Mouse (Mus musculus) embryonic facial prominence, embryonic 11.5 days (tissue): Measurements from ENCODE around the gene Cyb5r3. TPM values are rescaled to one million over a fixed set of nuclear protein-coding genes. Genes with fewer than 3 reads are reported as not detected.

Experiments used
- ATAC-seq: fragments of 200-750 bp; cut with Nextera tagmentation; replicated peaks from 2 replicates; pipeline ENCODE4 v1.8.0; 2017; ENCODE audit warnings: low read depth; ENCODE audit not compliant: insufficient number of reproducible peaks, low FRiP score, low TSS enrichment
- DNase-seq: peaks from one replicate; pipeline ENCODE4 v3.0.0-alpha.2; 2015; ENCODE audit warnings: low spot score
- H3K27ac ChIP-seq: fragments of 300-500 bp; sonication (generic); replicated peaks from 2 replicates; pipeline ENCODE4 v1.5.1; 2014; ENCODE audit warnings: mild to moderate bottlenecking, low read depth, low read length, control low read depth
- H3K27me3 ChIP-seq: fragments of 300-500 bp; sonication (generic); 2 replicates; pipeline ENCODE4 v1.6.1; 2014; ENCODE audit warnings: mild to moderate bottlenecking, low read length, moderate library complexity, mixed read lengths; ENCODE audit not compliant: control insufficient read depth, insufficient read depth
- H3K36me3 ChIP-seq: fragments of 300-500 bp; sonication (generic); replicated peaks from 2 replicates; pipeline ENCODE4 v1.6.1; 2014; ENCODE audit warnings: low read depth, mild to moderate bottlenecking, low read length, moderate library complexity, mixed read lengths; ENCODE audit not compliant: control insufficient read depth, insufficient read depth
- H3K4me1 ChIP-seq: fragments of 300-500 bp; sonication (generic); 2 replicates; pipeline ENCODE4 v1.6.1; 2014; ENCODE audit warnings: low read length, mixed read lengths; ENCODE audit not compliant: control insufficient read depth, insufficient read depth
- H3K4me2 ChIP-seq: fragments of 300-500 bp; sonication (generic); 2 replicates; pipeline ENCODE4 v1.6.1; 2014; ENCODE audit warnings: low read depth, mild to moderate bottlenecking, control low read depth, low read length, moderate library complexity
- H3K4me3 ChIP-seq: fragments of 300-500 bp; sonication (generic); 2 replicates; pipeline ENCODE4 v1.5.1; 2014; ENCODE audit warnings: low read depth, low read length, control low read depth
- H3K9ac ChIP-seq: fragments of 300-500 bp; sonication (generic); replicated peaks from 2 replicates; pipeline ENCODE4 v1.6.1; 2014; ENCODE audit warnings: mild to moderate bottlenecking, control low read depth, low read length
- H3K9me3 ChIP-seq: fragments of 300-500 bp; sonication (generic); replicated peaks from 2 replicates; pipeline ENCODE4 v1.6.1; 2016; ENCODE audit warnings: mild to moderate bottlenecking, low read length, inconsistent platforms, mixed read lengths; ENCODE audit not compliant: control insufficient read depth
- WGBS: fragments of 180-500 bp; shearing (Covaris S2); extraction: QIAGEN DNeasy Blood & Tissue Kit; methylation state at CpG from one replicate; pipeline ENCODE4 v1.1.7; 2014; 5-methylcytosine and 5-hydroxymethylcytosine counted together
- polyA plus RNA-seq: library from polyadenylated mRNA; unstranded; fragments of >200 nt; fragmentation: Nextera tagmentation; extraction: Ambion mirVana; gene quantifications from 2 replicates; pipeline ENCODE4 v1.2.1, GENCODE M21; 2014

The Cyb5r3 gene
- polyA plus RNA-seq, 1 experiment from 2014 or later: 106 TPM

DNA sequence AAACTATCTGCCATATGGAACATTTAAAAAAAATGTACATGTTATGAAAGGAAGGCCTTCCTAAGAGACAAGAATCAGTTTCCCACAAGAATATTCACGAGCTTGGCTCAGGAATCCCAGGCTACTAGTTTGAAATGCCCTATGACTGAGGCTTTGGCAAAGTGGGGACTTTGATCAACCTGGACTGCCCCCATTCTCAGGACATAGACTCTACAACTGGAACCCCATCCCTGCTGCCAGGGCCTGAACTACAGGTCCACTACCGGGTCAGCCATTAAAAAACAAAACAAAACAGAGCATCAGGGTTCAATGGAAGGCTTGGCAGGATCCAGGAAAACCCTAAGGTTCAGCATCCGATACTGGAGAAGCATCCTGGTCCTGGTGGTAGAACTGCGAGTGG is 21.7 kb downstream of the Cyb5r3 start:
- H3K4me3 ChIP-seq: no peak overlapping the region
- H3K27ac ChIP-seq: no peak overlapping the region
- 88% methylated on average over 4 of the region's 4 CpGs for WGBS

DNA sequence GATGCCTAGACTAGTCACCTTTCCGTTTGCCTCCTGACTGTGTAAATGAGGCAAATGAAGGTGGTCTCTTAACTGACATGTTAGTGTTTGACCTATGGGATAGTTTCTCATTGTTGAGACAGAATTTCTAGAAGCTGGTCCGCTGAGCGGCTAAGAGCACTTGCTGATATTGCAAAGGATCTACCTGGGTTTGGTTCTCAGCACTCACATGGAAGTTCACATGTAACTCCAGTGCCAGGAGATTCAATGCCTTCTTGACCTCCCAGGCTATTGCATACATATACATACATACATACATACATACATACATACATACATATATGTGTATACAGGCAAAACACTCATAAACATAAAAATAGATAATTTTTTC is 22.3 kb downstream of the Cyb5r3 start:
- H3K4me3 ChIP-seq: 0 out of 2 replicates have a peak overlapping the region, but pooled peaks have one; percentile 7
- H3K9me3 ChIP-seq: no peaks in the 10 kb centered on the region
- ATAC-seq (no peak), DNase-seq (no peak)
- H3K9ac ChIP-seq: no peak overlapping the region
- H3K4me2 ChIP-seq: peak overlapping the region; percentile 26; the same call in 1 of the 2 replicates
- WGBS: 22% methylated on average over 3 of the region's 3 CpGs
- no peaks in the 10 kb centered on the region; the same call in 1 of the 2 replicates for H3K36me3 ChIP-seq
- peak overlapping the region; percentile 61 for H3K27ac ChIP-seq
- no peaks in the 10 kb centered on the region for H3K27me3 ChIP-seq
- H3K4me1 ChIP-seq: no peaks in the 10 kb centered on the region; the same call in 1 of the 2 replicates

More for the DNA sequence above, 21.7 kb downstream of the Cyb5r3 start:
- ATAC-seq (no peak), DNase-seq (no peak)
- Histone ChIP-seq H3K4me1 (no peaks in the 10 kb centered on the region), H3K9me3 (no peaks in the 10 kb centered on the region), H3K36me3 (no peaks in the 10 kb centered on the region; the same call in 1 of the 2 replicates), H3K4me2 (no peak overlapping the region), H3K27me3 (no peaks in the 10 kb centered on the region), H3K9ac (no peak overlapping the region)

DNA sequence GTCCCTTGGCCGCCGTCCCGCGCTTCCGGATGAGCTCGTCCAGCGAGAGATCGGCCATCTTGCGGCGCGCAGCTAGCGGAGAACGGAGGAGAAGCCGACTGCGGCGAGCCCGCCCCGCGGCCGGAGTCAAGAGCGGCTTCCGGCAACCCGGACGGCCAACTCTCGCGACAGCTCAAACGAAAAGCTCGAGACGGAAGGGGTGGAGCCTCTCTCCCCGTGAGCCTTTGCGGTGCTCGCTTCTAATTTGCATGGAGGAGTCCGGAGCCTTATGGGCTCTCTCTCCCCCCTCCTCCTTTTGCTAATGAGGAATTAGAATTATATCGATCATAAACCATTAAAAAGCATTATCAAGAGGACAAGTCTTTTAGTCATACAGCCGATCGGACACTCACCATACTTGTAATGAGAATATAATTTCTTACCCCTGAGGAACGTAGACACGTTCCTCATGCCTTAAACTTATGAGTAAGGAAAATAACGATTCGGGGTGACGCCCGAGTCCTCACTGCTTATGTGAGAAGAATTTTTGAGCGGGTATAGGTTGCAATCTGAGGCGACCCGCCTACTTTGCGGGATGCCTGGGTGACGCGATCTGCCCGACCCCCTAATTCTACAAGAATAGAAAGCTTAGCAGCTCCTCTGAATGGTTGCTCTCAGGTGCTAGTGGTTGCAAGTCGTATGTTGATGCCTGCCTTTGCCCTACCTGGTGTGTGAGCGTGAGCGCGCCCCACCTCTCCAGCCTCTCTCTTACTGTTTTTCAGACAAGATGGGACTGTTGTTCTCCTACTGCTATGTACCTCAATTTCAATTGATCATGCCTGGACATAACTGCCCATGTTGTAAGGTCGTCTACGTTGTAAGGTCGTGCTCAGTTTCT is 23.0 kb downstream of the Cyb5r3 start, which contains the start of gene Poldip3:
Gene Poldip3, minus strand, starts transcription at position 189 of the 877 bp plus-strand sequence.
- no peaks in the 10 kb centered on the region; the same call in 1 of the 2 replicates for H3K4me1 ChIP-seq
- no peaks in the 10 kb centered on the region for H3K9me3 ChIP-seq
- H3K27ac ChIP-seq: peak within 1 kb of the TSS; percentile 96
- peak; percentile 92 for ATAC-seq
- peak within 1 kb of the TSS; percentile 94 for H3K4me3 ChIP-seq
- no peaks in the 10 kb centered on the region for H3K27me3 ChIP-seq
- DNase-seq: peak; percentile 99
- under 1% methylated on average over 56 of the region's 56 CpGs for WGBS
- H3K4me2 ChIP-seq: peak within 1 kb of the TSS; percentile 76
- H3K9ac ChIP-seq: peak within 1 kb of the TSS; percentile 96
- no peaks in the 10 kb centered on the region; the same call in 1 of the 2 replicates for H3K36me3 ChIP-seq

DNA sequence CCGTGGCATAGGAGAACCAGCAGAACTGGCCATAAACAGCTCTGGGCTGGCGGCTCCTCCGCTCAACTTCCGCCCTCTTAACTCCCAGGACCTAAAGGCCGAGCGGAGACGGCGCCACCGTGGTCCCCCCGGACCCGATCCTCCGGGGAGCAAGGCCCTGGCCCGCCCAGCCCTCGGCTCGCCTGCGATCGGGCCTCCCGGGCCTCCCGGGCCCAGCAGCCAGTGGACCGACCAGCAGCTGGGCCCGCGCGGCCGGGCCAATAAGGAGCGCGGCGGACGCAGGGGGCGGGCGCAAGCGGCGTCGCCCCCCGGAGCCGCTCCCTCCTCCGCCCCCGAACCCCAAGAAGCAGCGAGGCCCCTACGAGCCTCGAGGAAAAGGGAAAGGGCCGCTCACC is 23.6 kb downstream of the Cyb5r3 start:
- peak overlapping the region; percentile 96 for H3K27ac ChIP-seq
- H3K36me3 ChIP-seq: no peaks in the 10 kb centered on the region; the same call in 1 of the 2 replicates
- no peaks in the 10 kb centered on the region for H3K27me3 ChIP-seq
- ATAC-seq: peak; percentile 73
- peak overlapping the region; percentile 94 for H3K4me3 ChIP-seq
- under 1% methylated on average over 38 of the region's 41 CpGs for WGBS
- H3K9ac ChIP-seq: peak overlapping the region; percentile 96
- H3K9me3 ChIP-seq: no peaks in the 10 kb centered on the region
- H3K4me2 ChIP-seq: peak overlapping the region; percentile 76
- no peak for DNase-seq
- no peaks in the 10 kb centered on the region; the same call in 1 of the 2 replicates for H3K4me1 ChIP-seq

DNA sequence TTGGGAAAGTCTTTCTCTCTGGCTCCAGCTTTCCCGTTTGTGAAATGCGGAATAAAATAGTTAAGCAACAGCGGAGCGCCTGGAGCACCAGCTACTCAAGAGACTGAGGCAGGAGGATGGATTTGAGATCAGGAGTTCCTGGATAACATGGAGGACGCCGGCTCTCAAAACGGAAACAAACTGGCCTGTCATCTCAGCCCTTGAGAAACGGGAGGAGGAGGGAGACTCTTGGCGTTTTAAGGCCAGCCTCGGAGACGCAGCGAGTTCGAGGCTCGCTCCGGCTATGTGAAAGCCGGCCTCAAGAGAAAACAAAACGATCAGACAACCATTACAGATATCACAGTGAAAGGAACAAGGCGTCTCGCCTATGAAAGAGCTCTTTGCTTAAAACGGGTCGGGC is 24.0 kb downstream of the Cyb5r3 start:
- H3K36me3 ChIP-seq: no peaks in the 10 kb centered on the region; the same call in 1 of the 2 replicates
- H3K4me2 ChIP-seq: peak overlapping the region; percentile 76
- H3K27ac ChIP-seq: peak overlapping the region; percentile 96
- ATAC-seq (no peak), DNase-seq (peak; percentile 32)
- no peaks in the 10 kb centered on the region for H3K27me3 ChIP-seq
- WGBS: 5% methylated on average over 21 of the region's 21 CpGs
- no peaks in the 10 kb centered on the region; the same call in 1 of the 2 replicates for H3K4me1 ChIP-seq
- peak overlapping the region; percentile 96 for H3K9ac ChIP-seq
- peak overlapping the region; percentile 94 for H3K4me3 ChIP-seq
- no peaks in the 10 kb centered on the region for H3K9me3 ChIP-seq

DNA sequence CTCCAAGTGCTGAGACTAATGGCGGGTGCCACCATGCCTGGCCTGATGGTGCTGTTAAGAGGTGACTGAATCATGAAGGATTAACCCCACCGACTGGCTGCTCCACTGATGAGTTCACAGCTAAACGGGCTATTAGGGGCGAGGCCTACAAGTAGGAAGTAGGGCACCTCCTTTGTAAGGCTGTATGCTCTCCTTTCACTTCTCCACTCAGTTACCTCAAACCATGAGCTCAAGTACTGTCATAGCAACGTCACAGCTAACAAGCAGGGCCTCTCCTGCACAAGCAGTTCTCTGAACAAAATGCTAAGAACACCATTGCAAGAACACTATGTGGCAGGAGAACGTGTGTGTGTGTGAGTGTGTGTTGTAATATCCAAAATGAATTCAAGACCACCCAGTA is 26.9 kb downstream of the Cyb5r3 start:
- WGBS: 92% methylated on average over 6 of the region's 6 CpGs
- Histone ChIP-seq H3K4me1 (no peaks in the 10 kb centered on the region; the same call in 1 of the 2 replicates), H3K9ac (no peak overlapping the region), H3K4me3 (no peak overlapping the region), H3K4me2 (no peak overlapping the region), H3K9me3 (no peaks in the 10 kb centered on the region), H3K27me3 (no peaks in the 10 kb centered on the region), H3K27ac (no peak overlapping the region), H3K36me3 (no peaks in the 10 kb centered on the region; the same call in 1 of the 2 replicates)
- no peak for DNase-seq
- ATAC-seq: no peak

DNA sequence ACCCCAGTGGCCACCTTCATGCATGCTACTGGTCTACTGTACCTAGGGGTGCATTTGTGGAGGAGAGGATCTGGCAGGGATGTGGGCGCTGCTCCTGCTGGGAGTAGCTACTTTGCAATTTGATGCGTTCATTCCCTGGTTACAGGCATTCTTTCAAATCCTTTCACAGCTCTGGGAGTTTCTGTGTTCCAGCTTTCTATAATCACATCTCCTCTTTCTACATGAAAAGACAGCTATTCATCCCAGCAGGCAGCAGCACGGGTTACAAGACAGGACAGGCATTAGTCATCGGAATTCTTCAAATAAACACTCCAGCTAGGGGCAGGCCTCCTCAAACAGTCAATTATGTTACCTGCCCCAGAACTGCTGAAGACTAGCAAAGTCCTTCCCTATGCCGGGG is 29.5 kb downstream of the Cyb5r3 start:
- no peak overlapping the region for H3K9ac ChIP-seq
- no peak overlapping the region for H3K4me2 ChIP-seq
- no peaks in the 10 kb centered on the region for H3K9me3 ChIP-seq
- no peaks in the 10 kb centered on the region; the same call in 1 of the 2 replicates for H3K4me1 ChIP-seq
- no peaks in the 10 kb centered on the region for H3K27me3 ChIP-seq
- ATAC-seq (no peak), DNase-seq (peak; percentile 16)
- H3K36me3 ChIP-seq: peaks cover 3% of the 10 kb centered on the region; the same call in 1 of the 2 replicates
- no peak overlapping the region for H3K27ac ChIP-seq
- WGBS: 65% methylated on average over 5 of the region's 5 CpGs
- no peak overlapping the region for H3K4me3 ChIP-seq

DNA sequence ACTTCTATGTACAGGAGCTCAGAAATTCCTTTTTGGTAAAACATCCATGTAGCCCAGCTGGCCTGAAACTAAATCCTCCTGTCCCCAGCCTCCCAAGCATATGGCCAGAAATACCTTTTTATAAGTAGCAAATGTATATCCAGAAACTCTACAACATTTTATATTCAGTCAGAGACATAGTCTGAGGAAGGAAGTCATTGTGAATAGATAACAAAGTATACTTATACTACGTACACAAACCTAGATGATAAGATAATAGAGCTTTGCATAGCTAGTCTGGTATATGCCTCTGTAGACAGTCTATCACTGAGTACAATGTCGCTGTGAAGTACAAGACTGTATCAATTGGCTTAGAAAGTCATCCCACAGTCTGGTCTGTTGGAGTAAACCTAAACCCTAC is 36.7 kb downstream of the Cyb5r3 start:
- no peaks in the 10 kb centered on the region for H3K9me3 ChIP-seq
- H3K27ac ChIP-seq: no peak overlapping the region
- peaks cover 19% of the 10 kb centered on the region for H3K36me3 ChIP-seq
- H3K4me2 ChIP-seq: no peak overlapping the region
- DNase-seq (no peak), ATAC-seq (no peak)
- H3K4me3 ChIP-seq: no peak overlapping the region
- 93% methylated on average over 2 of the region's 2 CpGs for WGBS
- no peaks in the 10 kb centered on the region for H3K4me1 ChIP-seq
- H3K27me3 ChIP-seq: no peaks in the 10 kb centered on the region
- no peak overlapping the region for H3K9ac ChIP-seq
